Mouse (Mus musculus): ENCODE measurements around the gene Slc4a4. TPM values are rescaled to one million over a fixed set of nuclear protein-coding genes. Genes with fewer than 3 reads are reported as not detected.

Slc4a4 gene
- polyA plus RNA-seq, 1 experiment from 2014 or later, result 2.2 TPM

GRCm38 (mm10) chr5:88950337-88950736 is 63.7 kb downstream of the Slc4a4 start:
- no peaks in the 10 kb centered on the region for H3K4me1 ChIP-seq
- H3K9me3 ChIP-seq, result no peaks in the 10 kb centered on the region
- DNase-seq (ENCODE audit: low spot score), result no peak
- H3K4me3 ChIP-seq, result no peak overlapping the region
- H3K27ac ChIP-seq, result no peak overlapping the region
- no peaks in the 10 kb centered on the region for H3K27me3 ChIP-seq (ENCODE audit: insufficient read depth, poor library complexity, severe bottlenecking)
- 75% methylated on average over 7 of the region's 7 CpGs for WGBS
- H3K36me3 ChIP-seq, result no peaks in the 10 kb centered on the region

GRCm38 (mm10) chr5:88952757-88953577 is 66.3 kb downstream of the Slc4a4 start:
- H3K27me3 ChIP-seq (ENCODE audit: insufficient read depth, poor library complexity, severe bottlenecking), result no peaks in the 10 kb centered on the region
- no peaks in the 10 kb centered on the region for H3K9me3 ChIP-seq
- no peak for DNase-seq (ENCODE audit: low spot score)
- H3K4me3 ChIP-seq, result no peak overlapping the region
- WGBS, result 67% methylated on average over 17 of the region's 17 CpGs
- no peak overlapping the region for H3K27ac ChIP-seq
- no peaks in the 10 kb centered on the region for H3K4me1 ChIP-seq
- no peaks in the 10 kb centered on the region for H3K36me3 ChIP-seq

- Histone ChIP-seq H3K9me3 (no peaks in the 10 kb centered on the region), H3K4me3 (no peak overlapping the region), H3K27me3 (ENCODE audit: insufficient read depth, poor library complexity, severe bottlenecking) (no peaks in the 10 kb centered on the region), H3K36me3 (no peaks in the 10 kb centered on the region), H3K4me1 (peaks cover 15% of the 10 kb centered on the region; the same call in 1 of the 2 replicates), H3K27ac (no peak overlapping the region)
- 59% methylated on average over 5 of the region's 5 CpGs for WGBS
- no peak for DNase-seq (ENCODE audit: low spot score)
These were observed 71.1 kb downstream of the Slc4a4 start for GRCm38 (mm10) chr5:88957735-88958134.

GRCm38 (mm10) chr5:88958966-88959365 is 72.3 kb downstream of the Slc4a4 start:
- Histone ChIP-seq H3K4me1 (peaks cover 15% of the 10 kb centered on the region; the same call in 1 of the 2 replicates), H3K9me3 (no peaks in the 10 kb centered on the region), H3K36me3 (no peaks in the 10 kb centered on the region), H3K4me3 (no peak overlapping the region), H3K27me3 (ENCODE audit: insufficient read depth, poor library complexity, severe bottlenecking) (no peaks in the 10 kb centered on the region), H3K27ac (no peak overlapping the region)
- no peak for DNase-seq (ENCODE audit: low spot score)
- WGBS, result 79% methylated on average over 5 of the region's 5 CpGs

- no peak for DNase-seq (ENCODE audit: low spot score)
- Histone ChIP-seq H3K4me1 (peaks cover 15% of the 10 kb centered on the region; the same call in 1 of the 2 replicates), H3K9me3 (no peaks in the 10 kb centered on the region), H3K36me3 (no peaks in the 10 kb centered on the region), H3K27me3 (ENCODE audit: insufficient read depth, poor library complexity, severe bottlenecking) (no peaks in the 10 kb centered on the region), H3K27ac (no peak overlapping the region), H3K4me3 (no peak overlapping the region)
- WGBS, result 83% methylated on average over 6 of the region's 6 CpGs
These were observed 72.8 kb downstream of the Slc4a4 start for GRCm38 (mm10) chr5:88959412-88959811.

GRCm38 (mm10) chr5:88960342-88961105 is 73.9 kb downstream of the Slc4a4 start:
- WGBS, result 71% methylated on average over 5 of the region's 5 CpGs
- Histone ChIP-seq H3K9me3 (no peaks in the 10 kb centered on the region), H3K27me3 (ENCODE audit: insufficient read depth, poor library complexity, severe bottlenecking) (no peaks in the 10 kb centered on the region), H3K36me3 (no peaks in the 10 kb centered on the region), H3K4me3 (no peak overlapping the region), H3K27ac (no peak overlapping the region), H3K4me1 (peaks cover 15% of the 10 kb centered on the region; the same call in 1 of the 2 replicates)
- DNase-seq (ENCODE audit: low spot score), result no peak

GRCm38 (mm10) chr5:88961351-88961761 is 74.7 kb downstream of the Slc4a4 start:
- Histone ChIP-seq H3K27me3 (ENCODE audit: insufficient read depth, poor library complexity, severe bottlenecking) (no peaks in the 10 kb centered on the region), H3K27ac (no peak overlapping the region), H3K9me3 (no peaks in the 10 kb centered on the region), H3K36me3 (no peaks in the 10 kb centered on the region), H3K4me1 (peaks cover 15% of the 10 kb centered on the region; the same call in 1 of the 2 replicates), H3K4me3 (no peak overlapping the region)
- no peak for DNase-seq (ENCODE audit: low spot score)
- WGBS, result 28% methylated on average over 7 of the region's 7 CpGs

GRCm38 (mm10) chr5:88964685-88965290 is 78.2 kb downstream of the Slc4a4 start:
- Histone ChIP-seq H3K27me3 (ENCODE audit: insufficient read depth, poor library complexity, severe bottlenecking) (no peaks in the 10 kb centered on the region), H3K9me3 (no peaks in the 10 kb centered on the region), H3K4me1 (peaks cover 25% of the 10 kb centered on the region; the same call in 1 of the 2 replicates), H3K36me3 (no peaks in the 10 kb centered on the region), H3K4me3 (no peak overlapping the region), H3K27ac (no peak overlapping the region)
- no peak for DNase-seq (ENCODE audit: low spot score)
- WGBS, result 85% methylated on average over 6 of the region's 6 CpGs

- no peaks in the 10 kb centered on the region for H3K9me3 ChIP-seq
- WGBS, result 86% methylated on average over 4 of the region's 4 CpGs
These were observed 79.9 kb downstream of the Slc4a4 start for GRCm38 (mm10) chr5:88966507-88966906.

GRCm38 (mm10) chr5:88968923-88969639 is 82.5 kb downstream of the Slc4a4 start:
- H3K27me3 ChIP-seq (ENCODE audit: insufficient read depth, poor library complexity, severe bottlenecking), result no peaks in the 10 kb centered on the region
- H3K4me3 ChIP-seq, result no peak overlapping the region
- 48% methylated on average over 11 of the region's 11 CpGs for WGBS
- peaks cover 10% of the 10 kb centered on the region; the same call in 1 of the 2 replicates for H3K4me1 ChIP-seq
- no peaks in the 10 kb centered on the region for H3K36me3 ChIP-seq
- no peaks in the 10 kb centered on the region for H3K9me3 ChIP-seq
- DNase-seq (ENCODE audit: low spot score), result no peak
- no peak overlapping the region for H3K27ac ChIP-seq

More at GRCm38 (mm10) chr5:88966507-88966906, 79.9 kb downstream of the Slc4a4 start:
- peaks cover 15% of the 10 kb centered on the region; the same call in 1 of the 2 replicates for H3K4me1 ChIP-seq
- DNase-seq (ENCODE audit: low spot score), result no peak
- H3K27me3 ChIP-seq (ENCODE audit: insufficient read depth, poor library complexity, severe bottlenecking), result no peaks in the 10 kb centered on the region
- H3K27ac ChIP-seq, result no peak overlapping the region
- no peaks in the 10 kb centered on the region for H3K36me3 ChIP-seq
- H3K4me3 ChIP-seq, result no peak overlapping the region

- H3K4me3 ChIP-seq, result no peak overlapping the region
- H3K9me3 ChIP-seq, result no peaks in the 10 kb centered on the region
- H3K27ac ChIP-seq, result no peak overlapping the region
- DNase-seq (ENCODE audit: low spot score), result no peak
- no peaks in the 10 kb centered on the region for H3K36me3 ChIP-seq
- no peaks in the 10 kb centered on the region for H3K27me3 ChIP-seq (ENCODE audit: insufficient read depth, poor library complexity, severe bottlenecking)
- H3K4me1 ChIP-seq, result peaks cover 10% of the 10 kb centered on the region; the same call in 1 of the 2 replicates
These were observed 84.9 kb downstream of the Slc4a4 start for GRCm38 (mm10) chr5:88971554-88971953.

- H3K27ac ChIP-seq, result no peak overlapping the region
- H3K9me3 ChIP-seq, result no peaks in the 10 kb centered on the region
- WGBS, result 36% methylated on average over 7 of the region's 7 CpGs
- H3K36me3 ChIP-seq, result no peaks in the 10 kb centered on the region
- H3K4me1 ChIP-seq, result peaks cover 10% of the 10 kb centered on the region; the same call in 1 of the 2 replicates
- no peak overlapping the region for H3K4me3 ChIP-seq
- H3K27me3 ChIP-seq (ENCODE audit: insufficient read depth, poor library complexity, severe bottlenecking), result no peaks in the 10 kb centered on the region
- no peak for DNase-seq (ENCODE audit: low spot score)
These were observed 85.7 kb downstream of the Slc4a4 start for GRCm38 (mm10) chr5:88972277-88972676.
